Mouse (Mus musculus) MEL (cell line): ENCODE results near the gene Sacs.

Source experiments
- CHD2 ChIP-seq: IDR thresholded peaks from 2 replicates; pipeline ENCODE4 v1.6.1; 2011; ENCODE audit warnings: low read length, improper control_type of control experiment
- CTCF ChIP-seq, 3 experiments: IDR thresholded peaks in 2 of 3; conservative IDR thresholded peaks in 1 of 3; 2 replicates each; pipeline ENCODE4 v1.5.1; 2011 to 2012; ENCODE audit warnings: low read length in 3 of 3, low read depth in 2 of 3, mild to moderate bottlenecking in 2 of 3, improper control_type of control experiment in 1 of 3, inconsistent platforms in 1 of 3, mixed read lengths in 1 of 3, moderate library complexity in 1 of 3; ENCODE audit not compliant: control insufficient read depth in 1 of 3, insufficient read depth in 1 of 3, poor library complexity in 1 of 3, severe bottlenecking in 1 of 3
- E2F4 ChIP-seq: IDR thresholded peaks from 2 replicates; pipeline ENCODE4 v1.6.1; 2011; ENCODE audit warnings: low read depth, low read length, improper control_type of control experiment, borderline replicate concordance
- EP300 ChIP-seq, 2 experiments: IDR thresholded peaks; 2 replicates each; pipeline ENCODE4 v1.6.1; 2011; ENCODE audit warnings: improper control_type of control experiment in 2 of 2, low read length in 2 of 2, low read depth in 1 of 2, mild to moderate bottlenecking in 1 of 2
- HCFC1 ChIP-seq: IDR thresholded peaks from 2 replicates; pipeline ENCODE4 v1.6.1; 2012; ENCODE audit warnings: low read depth, mild to moderate bottlenecking, inconsistent platforms, low read length, improper control_type of control experiment, moderate library complexity
- JUND ChIP-seq: IDR thresholded peaks from 2 replicates; pipeline ENCODE4 v1.6.1; 2011; ENCODE audit warnings: low read depth, mild to moderate bottlenecking, improper control_type of control experiment, low read length
- KAT2A ChIP-seq: conservative IDR thresholded peaks from 2 replicates; pipeline ENCODE4 v1.6.1; 2012; ENCODE audit warnings: low read depth, low read length, improper control_type of control experiment, inconsistent platforms
- MYB ChIP-seq: IDR thresholded peaks from 2 replicates; pipeline ENCODE4 v1.6.1; 2011; ENCODE audit warnings: mild to moderate bottlenecking, low read depth, low read length, improper control_type of control experiment
- NRF1 ChIP-seq: IDR thresholded peaks from 2 replicates; pipeline ENCODE4 v1.6.1; 2014; ENCODE audit warnings: low read depth, mild to moderate bottlenecking, inconsistent platforms, low read length, improper control_type of control experiment, moderate library complexity; ENCODE audit not compliant: poor library complexity, insufficient read depth, severe bottlenecking
- POLR2A ChIP-seq, 2 experiments: IDR thresholded peaks; 2 replicates each; pipeline ENCODE4 v1.6.1; 2011 to 2012; ENCODE audit warnings: low read length in 2 of 2, mild to moderate bottlenecking in 2 of 2, control low read depth in 1 of 2, improper control_type of control experiment in 1 of 2, low read depth in 1 of 2, moderate library complexity in 1 of 2; ENCODE audit not compliant: control insufficient read depth in 1 of 2, insufficient read depth in 1 of 2, poor library complexity in 1 of 2
- USF1 ChIP-seq: IDR thresholded peaks from 2 replicates; pipeline ENCODE4 v1.6.1; 2014; ENCODE audit warnings: low read depth, mild to moderate bottlenecking, inconsistent platforms, low read length, improper control_type of control experiment, moderate library complexity
- USF2 ChIP-seq, 2 experiments: IDR thresholded peaks; 2 replicates each; pipeline ENCODE4 v1.6.1; 2011 to 2012; ENCODE audit warnings: improper control_type of control experiment in 2 of 2, low read length in 2 of 2, borderline replicate concordance in 1 of 2, inconsistent platforms in 1 of 2, low read depth in 1 of 2, mild to moderate bottlenecking in 1 of 2; ENCODE audit not compliant: insufficient read depth in 1 of 2
- ZMIZ1 ChIP-seq: IDR thresholded peaks from 2 replicates; pipeline ENCODE4 v1.6.1; 2012; ENCODE audit warnings: low read depth, mild to moderate bottlenecking, inconsistent platforms, low read length, improper control_type of control experiment, moderate library complexity

DNA sequence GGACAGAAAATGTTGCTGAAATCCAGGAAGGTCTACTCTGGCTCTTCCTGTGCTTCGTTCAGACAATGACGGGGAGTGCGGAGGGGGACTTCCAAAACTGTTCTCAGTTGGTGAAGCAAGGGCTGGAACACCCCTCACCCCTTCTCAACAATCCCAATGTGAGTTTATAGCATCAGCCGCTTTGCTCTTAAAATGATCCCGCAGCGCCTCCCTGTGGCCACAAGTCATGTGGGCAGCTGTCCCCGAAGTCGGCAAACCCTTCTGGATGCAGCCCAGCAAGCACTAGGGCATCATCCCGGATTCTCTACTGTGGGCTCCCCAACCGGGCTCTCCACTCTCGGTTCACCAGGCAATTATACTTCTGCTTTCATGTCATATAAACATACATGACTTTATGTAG is 25.9 kb upstream of the Sacs start:
- TF ChIP-seq USF1 (0 out of 2 replicates have a peak, but pooled peaks have one; percentile 35), USF2 (IDR thresholded peaks at IDR 0.05; ENCODE audit: borderline replicate concordance in 1 of 2, insufficient read depth in 1 of 2, low read depth in 1 of 2, low read length in 2 of 2) (no peak), POLR2A (IDR thresholded peaks at IDR 0.05; ENCODE audit: control insufficient read depth in 1 of 2, insufficient read depth in 1 of 2, low read depth in 1 of 2, low read length in 2 of 2, poor library complexity in 1 of 2) (no peak), HCFC1 (no peak), CTCF (IDR thresholded peaks at IDR 0.05 in 2 of 3, conservative IDR thresholded peaks at IDR 0.05 in 1 of 3; ENCODE audit: control insufficient read depth in 1 of 3, insufficient read depth in 1 of 3, low read depth in 2 of 3, low read length in 3 of 3, poor library complexity in 1 of 3, severe bottlenecking in 1 of 3) (peak; percentile 42 to 89 (median 76)), NRF1 (no peak), EP300 (IDR thresholded peaks at IDR 0.05; ENCODE audit: low read depth in 1 of 2, low read length in 2 of 2) (no peak), KAT2A (no peak), MYB (no peak), ZMIZ1 (no peak), JUND (no peak), E2F4 (no peak), CHD2 (no peak)
